Mouse (Mus musculus) megakaryocyte, adult 5-6 weeks (primary cell): ENCODE data around the gene Satb1. TPM values are rescaled to one million over a fixed set of nuclear protein-coding genes. Genes with fewer than 3 reads are reported as not detected.

Experiments used
- ATAC-seq: 2 replicates; pipeline ENCODE4 v1.8.0; 2016; ENCODE audit warnings: mild to moderate bottlenecking, inconsistent platforms; ENCODE audit not compliant: poor library complexity, severe bottlenecking
- total RNA-seq, 2 experiments: library from RNA; stranded (forward) in 1 of 2; stranded (reverse) in 1 of 2; fragments of 153-499, 151-499 nt in 1 of 2; fragments of 221-1000, 200-1000 nt in 1 of 2; gene quantifications; 2 replicates each; pipeline versions ENCODE4 v1.2.3 to v1.2.4; 2015 to 2017

Gene Satb1
- total RNA-seq, 2 experiments from 2014 or later, result 8.7 to 21.9 TPM

- ATAC-seq, result no peak
Observed at GRCm38 (mm10) chr17:51783591-51784279, 49.4 kb downstream of the Satb1 start.

GRCm38 (mm10) chr17:51780036-51780435 is 53.1 kb downstream of the Satb1 start:
- ATAC-seq, result no peak

- ATAC-seq, result no peak
Observed at GRCm38 (mm10) chr17:51778961-51779360, 54.1 kb downstream of the Satb1 start.

- ATAC-seq, result peak; percentile 67
Observed at GRCm38 (mm10) chr17:51777813-51778212, 55.3 kb downstream of the Satb1 start.

- no peak for ATAC-seq
Observed at GRCm38 (mm10) chr17:51775070-51775881, 57.8 kb downstream of the Satb1 start.

- ATAC-seq, result no peak
Observed at GRCm38 (mm10) chr17:51763600-51763999, 69.5 kb downstream of the Satb1 start.

GRCm38 (mm10) chr17:51762503-51762902 is 70.6 kb downstream of the Satb1 start:
- ATAC-seq, result no peak

GRCm38 (mm10) chr17:51760997-51761655 is 72.0 kb downstream of the Satb1 start:
- no peak for ATAC-seq

- no peak for ATAC-seq
Observed at GRCm38 (mm10) chr17:51760251-51760887, 72.7 kb downstream of the Satb1 start.

- no peak for ATAC-seq
Observed at GRCm38 (mm10) chr17:51759509-51759908, 73.6 kb downstream of the Satb1 start.

- ATAC-seq, result peak; percentile 54
Observed at GRCm38 (mm10) chr17:51752142-51752541, 80.9 kb downstream of the Satb1 start.

- ATAC-seq, result no peak
Observed at GRCm38 (mm10) chr17:51747204-51747603, 85.9 kb downstream of the Satb1 start.

- no peak for ATAC-seq
Observed at GRCm38 (mm10) chr17:51742502-51742901, 90.6 kb downstream of the Satb1 start.

GRCm38 (mm10) chr17:51741126-51741525 is 92.0 kb downstream of the Satb1 start:
- peak; percentile 62; the same call in 1 of the 2 replicates for ATAC-seq

- no peak for ATAC-seq
Observed at GRCm38 (mm10) chr17:51740246-51740645, 92.8 kb downstream of the Satb1 start.

- ATAC-seq, result no peak
Observed at GRCm38 (mm10) chr17:51724486-51724885, 108.6 kb downstream of the Satb1 start.

GRCm38 (mm10) chr17:51695711-51696110 is 137.4 kb downstream of the Satb1 start:
- ATAC-seq, result no peak

GRCm38 (mm10) chr17:51695271-51695670 is 137.8 kb downstream of the Satb1 start:
- ATAC-seq, result no peak

GRCm38 (mm10) chr17:51690526-51690925 is 142.6 kb downstream of the Satb1 start:
- ATAC-seq, result no peak

GRCm38 (mm10) chr17:51687226-51687625 is 145.9 kb downstream of the Satb1 start:
- peak; percentile 47; the same call in 1 of the 2 replicates for ATAC-seq
